In genomic region chr2:29802827-29803201, GRCm38 (mm10) we compare ENCODE assay signal across 8 mouse cellular contexts. TPM values are rescaled to one million over a fixed set of nuclear protein-coding genes. Genes with fewer than 3 reads are reported as not detected.
DNase-seq lines count a peak whose midpoint lies in the region; ATAC-seq and TF ChIP-seq lines count a peak whose summit lies in the region.

No protein-coding gene starts in this region.

- ATAC-seq in cerebellum, adult (ENCODE audit: insufficient number of reproducible peaks, low FRiP score, low TSS enrichment) = peak; percentile 62; the same call in 1 of the 2 replicates
- ATAC-seq in neural tube, embryonic 11.5 days (ENCODE audit: insufficient read depth, low FRiP score, low TSS enrichment) = no peak; the same call in 1 of the 2 replicates
- ATAC-seq in limb, embryonic 11.5 days (ENCODE audit: insufficient number of reproducible peaks, low FRiP score, low TSS enrichment, low read depth) = peak; percentile 33

- peak overlapping the region; percentile 87 for H3K9ac ChIP-seq in neural tube, embryonic 11.5 days (ENCODE audit: low read length)
- H3K9ac ChIP-seq in limb, embryonic 11.5 days (ENCODE audit: low read length) = peak overlapping the region; percentile 63

- peak overlapping the region; percentile 60; the same call in 1 of the 2 replicates for H3K27ac ChIP-seq in neural tube, embryonic 11.5 days (ENCODE audit: low read depth, low read length)
- no peak overlapping the region for H3K27ac ChIP-seq in limb, embryonic 11.5 days (replicated peaks; ENCODE audit: low read depth, low read length)
- peak overlapping the region; percentile 58 for H3K27ac ChIP-seq in olfactory bulb, adult 2 months (ENCODE audit: insufficient read depth, low read depth, low read length)

- no peak for DNase-seq in cerebellum, postnatal 10 days
- DNase-seq in neural tube, embryonic 11.5 days (ENCODE audit: low spot score) = no peak
- no peak for DNase-seq in neural tube, embryonic 10.5 days (ENCODE audit: extremely low spot score, low spot score)
- no peak for DNase-seq in limb, embryonic 11.5 days (ENCODE audit: low spot score)
- no peak for DNase-seq in kidney, postnatal 25 days
- no peak for DNase-seq in layer of hippocampus, postnatal 36 days

- TF ChIP-seq POLR2A in olfactory bulb, adult 2 months (IDR thresholded peaks at IDR 0.05; ENCODE audit: insufficient read depth, low read depth, low read length) = no peak

- under 1% methylated on average over 39 of the region's 39 CpGs for WGBS in neural tube, embryonic 11.5 days
- WGBS in limb, embryonic 11.5 days = under 1% methylated on average over 39 of the region's 39 CpGs
- 0% methylated on average over 38 of the region's 39 CpGs for WGBS in olfactory bulb, adult 2 months

- H3K4me2 ChIP-seq in neural tube, embryonic 11.5 days (ENCODE audit: low read depth) = peak overlapping the region; percentile 91
- peak overlapping the region; percentile 88 for H3K4me2 ChIP-seq in limb, embryonic 11.5 days (ENCODE audit: low read depth, severe bottlenecking)

- peak overlapping the region; percentile 90 for H3K4me3 ChIP-seq in neural tube, embryonic 11.5 days (ENCODE audit: low read depth, low read length)
- peak overlapping the region; percentile 81 for H3K4me3 ChIP-seq in limb, embryonic 11.5 days (ENCODE audit: low read depth, low read length)
- H3K4me3 ChIP-seq in olfactory bulb, adult 2 months (ENCODE audit: insufficient read depth, low read depth, low read length) = peak overlapping the region; percentile 95

- TF ChIP-seq CTCF in olfactory bulb, adult 2 months (IDR thresholded peaks at IDR 0.05; ENCODE audit: insufficient read depth, low read depth, low read length) = no peak

- no peaks in the 10 kb centered on the region for H3K9me3 ChIP-seq in neural tube, embryonic 11.5 days (ENCODE audit: control insufficient read depth, low read length)
- no peaks in the 10 kb centered on the region for H3K9me3 ChIP-seq in limb, embryonic 11.5 days (ENCODE audit: control insufficient read depth, low read length)

- H3K27me3 ChIP-seq in neural tube, embryonic 11.5 days (ENCODE audit: control insufficient read depth, insufficient read depth, low read length) = no peaks in the 10 kb centered on the region
- no peaks in the 10 kb centered on the region for H3K27me3 ChIP-seq in limb, embryonic 11.5 days (ENCODE audit: control insufficient read depth, insufficient read depth, low read length)

- peaks cover 13% of the 10 kb centered on the region for H3K36me3 ChIP-seq in neural tube, embryonic 11.5 days (ENCODE audit: control insufficient read depth, insufficient read depth, low read length)
- no peaks in the 10 kb centered on the region for H3K36me3 ChIP-seq in limb, embryonic 11.5 days (ENCODE audit: control insufficient read depth, insufficient read depth, low read length)

- peaks cover 9% of the 10 kb centered on the region for H3K4me1 ChIP-seq in neural tube, embryonic 11.5 days (ENCODE audit: control insufficient read depth, insufficient read depth, low read length)
- 0 out of 2 replicates have a peak, but pooled peaks cover 4% of the 10 kb centered on the region for H3K4me1 ChIP-seq in limb, embryonic 11.5 days (ENCODE audit: control insufficient read depth, insufficient read depth, low read length)
- H3K4me1 ChIP-seq in olfactory bulb, adult 2 months (ENCODE audit: control insufficient read depth, insufficient read depth, low read length) = peaks cover 11% of the 10 kb centered on the region

RNA-seq across cellular contexts. Expression of gene Slc27a4, which starts 0.4 kb away (rescaled TPM):
- 20.5 and 20.8 TPM in 2 replicates for polyA plus RNA-seq in neural tube, embryonic 11.5 days (2014; fragmentation: Nextera tagmentation; extraction: Ambion mirVana)
- polyA plus RNA-seq in limb, embryonic 11.5 days (2014; fragmentation: Nextera tagmentation; extraction: Ambion mirVana) = 9.0 and 11.6 TPM in 2 replicates
- polyA plus RNA-seq in olfactory bulb, adult 2 months (2012; ENCODE audit: insufficient read depth, insufficient read length, low replicate concordance, missing spikeins) = not detected in 2 replicates
- 10 to 100 TPM; 69.6 to 70.5 TPM for total RNA-seq in layer of hippocampus, postnatal 36 days (2021)

RNA-seq across cellular contexts. Expression of gene Trub2, which starts 14.5 kb away (rescaled TPM):
- 31.4 and 33.9 TPM in 2 replicates for polyA plus RNA-seq in neural tube, embryonic 11.5 days (2014; fragmentation: Nextera tagmentation; extraction: Ambion mirVana)
- polyA plus RNA-seq in limb, embryonic 11.5 days (2014; fragmentation: Nextera tagmentation; extraction: Ambion mirVana) = 32.2 and 36.1 TPM in 2 replicates
- not detected in 2 replicates for polyA plus RNA-seq in olfactory bulb, adult 2 months (2012; ENCODE audit: insufficient read depth, insufficient read length, low replicate concordance, missing spikeins)
- total RNA-seq in layer of hippocampus, postnatal 36 days (2021) = 10 to 100 TPM; 39.9 to 46.6 TPM

RNA-seq across cellular contexts. Expression of gene Coq4, which starts 15.5 kb away (rescaled TPM):
- 41.8 and 46.6 TPM in 2 replicates for polyA plus RNA-seq in neural tube, embryonic 11.5 days (2014; fragmentation: Nextera tagmentation; extraction: Ambion mirVana)
- 42.7 and 45.4 TPM in 2 replicates for polyA plus RNA-seq in limb, embryonic 11.5 days (2014; fragmentation: Nextera tagmentation; extraction: Ambion mirVana)
- not detected in 2 replicates for polyA plus RNA-seq in olfactory bulb, adult 2 months (2012; ENCODE audit: insufficient read depth, insufficient read length, low replicate concordance, missing spikeins)
- total RNA-seq in layer of hippocampus, postnatal 36 days (2021) = 10 to 100 TPM; 23.3 to 28.9 TPM

RNA-seq across cellular contexts. Expression of gene Urm1, which starts 17.1 kb away (rescaled TPM):
- 21.9 and 23.9 TPM in 2 replicates for polyA plus RNA-seq in neural tube, embryonic 11.5 days (2014; fragmentation: Nextera tagmentation; extraction: Ambion mirVana)
- polyA plus RNA-seq in limb, embryonic 11.5 days (2014; fragmentation: Nextera tagmentation; extraction: Ambion mirVana) = 19.5 and 26.0 TPM in 2 replicates
- not detected in 2 replicates for polyA plus RNA-seq in olfactory bulb, adult 2 months (2012; ENCODE audit: insufficient read depth, insufficient read length, low replicate concordance, missing spikeins)
- 10 to 100 TPM; 36.6 to 49.5 TPM for total RNA-seq in layer of hippocampus, postnatal 36 days (2021)

RNA-seq across cellular contexts. Expression of gene Gm13547, which starts 43.7 kb away (rescaled TPM):
- not detected in 2 replicates for polyA plus RNA-seq in neural tube, embryonic 11.5 days (2014; fragmentation: Nextera tagmentation; extraction: Ambion mirVana)
- 0.65 TPM in 1 of 2 replicates, not detected in the other for polyA plus RNA-seq in limb, embryonic 11.5 days (2014; fragmentation: Nextera tagmentation; extraction: Ambion mirVana)
- polyA plus RNA-seq in olfactory bulb, adult 2 months (2012; ENCODE audit: insufficient read depth, insufficient read length, low replicate concordance, missing spikeins) = not detected in 2 replicates
- total RNA-seq in layer of hippocampus, postnatal 36 days (2021) = not detected

Comparison
In these comparisons a context has a peak if more than half of its experiments do, and no peak if none do; other contexts are left out.
1. RNA of gene Coq4, which starts 15.5 kb away (polyA plus RNA-seq): 41.8 to 46.6 TPM in neural tube, embryonic 11.5 days and 42.7 to 45.4 TPM in limb, embryonic 11.5 days; not detected in olfactory bulb, adult 2 months; every median in the first group is over 10 times any median in the second.
2. Peak in every context shown above with its lines, with median percentiles within 50 percentile points of each other: H3K4me3 ChIP-seq.